Mouse (Mus musculus) forebrain, embryonic 10.5 days (tissue): Measurements from ENCODE around the gene Dusp1. TPM values are rescaled to one million over a fixed set of nuclear protein-coding genes. Genes with fewer than 3 reads are reported as not detected.
A peak's percentile ranks its signal among the peaks of the same experiment; 100 is the strongest.

Source experiments
- DNase-seq: peaks from one replicate; pipeline ENCODE4 v3.0.0-alpha.2; 2017; ENCODE audit warnings: low spot score; ENCODE audit errors: extremely low spot score
- H3K27ac ChIP-seq: fragments of 300-500 bp; sonication (generic); 2 replicates; pipeline ENCODE4 v1.5.1; 2016; ENCODE audit warnings: mild to moderate bottlenecking
- H3K27me3 ChIP-seq: fragments of 300-500 bp; sonication (generic); 2 replicates; pipeline ENCODE4 v1.6.1; 2016; ENCODE audit warnings: mild to moderate bottlenecking; ENCODE audit not compliant: poor library complexity, severe bottlenecking
- H3K36me3 ChIP-seq: fragments of 300-500 bp; sonication (generic); replicated peaks from 2 replicates; pipeline ENCODE4 v1.6.1; 2016; ENCODE audit warnings: mild to moderate bottlenecking, moderate library complexity
- H3K4me1 ChIP-seq: fragments of 300-500 bp; sonication (generic); 2 replicates; pipeline ENCODE4 v1.6.1; 2016
- H3K4me3 ChIP-seq: fragments of 300-500 bp; sonication (generic); 2 replicates; pipeline ENCODE4 v1.5.1; 2016; ENCODE audit warnings: mild to moderate bottlenecking, moderate library complexity
- H3K9me3 ChIP-seq: fragments of 300-500 bp; sonication (generic); 2 replicates; pipeline ENCODE4 v1.6.1; 2016; ENCODE audit warnings: mild to moderate bottlenecking, moderate library complexity
- WGBS: fragments of 180-500 bp; shearing (Covaris S2); methylation state at CpG from one replicate; pipeline ENCODE4 v1.1.7; 2016; 5-methylcytosine and 5-hydroxymethylcytosine counted together
- polyA plus RNA-seq: library from polyadenylated mRNA; unstranded; fragments of >200 nt; fragmentation: Nextera tagmentation; extraction: Ambion mirVana; gene quantifications from 2 replicates; pipeline ENCODE4 v1.2.1, GENCODE M21; 2016

Gene Dusp1
- polyA plus RNA-seq, 1 experiment from 2014 or later: 24.4 TPM

DNA sequence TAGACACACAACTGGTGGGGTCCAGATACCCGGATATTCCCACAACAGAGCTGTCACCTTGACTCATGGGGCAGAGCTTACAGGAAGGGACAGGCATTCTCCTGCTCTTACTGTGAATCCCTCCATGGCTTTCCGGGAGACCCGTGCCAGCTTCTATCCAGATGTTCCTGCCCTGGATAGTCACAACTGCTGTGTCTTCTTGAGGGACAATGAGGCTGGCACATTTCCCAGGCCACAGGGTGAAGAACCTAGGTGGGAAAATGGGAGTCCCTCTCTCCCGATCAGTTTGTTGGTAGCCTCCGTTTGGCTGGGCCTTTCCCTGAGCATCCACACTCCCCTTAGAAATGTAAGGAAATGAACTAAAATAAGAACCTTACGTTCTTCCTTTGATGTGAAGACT, 33.2 kb downstream of the Dusp1 start:
- WGBS: 92% methylated on average over 6 of the region's 6 CpGs
- no peaks in the 10 kb centered on the region for H3K27me3 ChIP-seq

DNA sequence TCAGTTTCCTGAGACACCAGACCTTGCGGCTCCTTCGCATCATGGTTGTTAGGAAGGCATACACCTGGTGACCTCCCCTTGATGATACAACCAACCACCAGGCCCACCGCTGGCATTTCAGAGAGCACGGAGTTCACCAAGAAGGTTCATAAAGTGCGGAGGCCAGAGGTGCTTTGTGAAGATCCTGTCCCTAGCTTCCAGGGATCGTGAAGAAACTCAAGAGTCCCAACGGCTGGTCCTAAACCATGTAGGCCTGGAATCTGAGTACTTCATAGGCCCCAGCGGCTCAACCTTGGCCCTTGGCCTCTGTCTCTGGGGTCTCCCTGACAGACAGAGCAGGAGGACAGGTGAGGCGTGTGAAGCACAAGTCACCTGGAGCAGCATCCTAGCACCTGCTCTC, 34.6 kb downstream of the Dusp1 start:
- H3K9me3 ChIP-seq: no peaks in the 10 kb centered on the region
- no peak overlapping the region for H3K4me3 ChIP-seq
- no peaks in the 10 kb centered on the region for H3K27me3 ChIP-seq
- DNase-seq: no peak
- no peaks in the 10 kb centered on the region for H3K36me3 ChIP-seq
- WGBS: 93% methylated on average over 9 of the region's 9 CpGs
- H3K27ac ChIP-seq: no peak overlapping the region
- H3K4me1 ChIP-seq: peaks cover 11% of the 10 kb centered on the region; the same call in 1 of the 2 replicates

More for the DNA sequence above, 33.2 kb downstream of the Dusp1 start:
- H3K4me3 ChIP-seq: no peak overlapping the region
- H3K4me1 ChIP-seq: peaks cover 11% of the 10 kb centered on the region; the same call in 1 of the 2 replicates
- DNase-seq: no peak
- H3K9me3 ChIP-seq: no peaks in the 10 kb centered on the region
- no peaks in the 10 kb centered on the region for H3K36me3 ChIP-seq
- H3K27ac ChIP-seq: no peak overlapping the region

DNA sequence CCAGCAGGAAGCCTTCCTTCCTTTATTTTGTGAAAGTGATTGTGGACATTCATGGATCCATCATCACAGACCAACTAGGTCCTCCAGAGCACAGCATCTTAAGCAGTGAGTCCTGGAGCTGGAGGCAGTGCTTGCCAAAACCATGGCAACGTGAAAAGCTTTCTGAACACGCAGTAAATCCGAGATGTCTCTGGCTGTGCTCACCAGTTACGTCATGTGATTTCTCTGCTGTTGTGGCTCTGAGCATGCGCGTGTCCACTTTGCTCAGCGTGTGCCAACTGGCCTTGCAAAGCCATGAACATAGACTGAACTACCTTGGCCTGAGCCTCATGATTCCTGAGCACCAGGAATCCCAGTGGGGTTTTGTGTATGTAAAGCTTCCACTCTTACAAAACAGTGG, 36.6 kb downstream of the Dusp1 start:
- Histone ChIP-seq H3K9me3 (no peaks in the 10 kb centered on the region), H3K4me3 (no peak overlapping the region), H3K4me1 (peaks cover 6% of the 10 kb centered on the region; the same call in 1 of the 2 replicates), H3K36me3 (no peaks in the 10 kb centered on the region), H3K27ac (no peak overlapping the region), H3K27me3 (no peaks in the 10 kb centered on the region)
- no peak for DNase-seq
- WGBS: 87% methylated on average over 7 of the region's 7 CpGs

DNA sequence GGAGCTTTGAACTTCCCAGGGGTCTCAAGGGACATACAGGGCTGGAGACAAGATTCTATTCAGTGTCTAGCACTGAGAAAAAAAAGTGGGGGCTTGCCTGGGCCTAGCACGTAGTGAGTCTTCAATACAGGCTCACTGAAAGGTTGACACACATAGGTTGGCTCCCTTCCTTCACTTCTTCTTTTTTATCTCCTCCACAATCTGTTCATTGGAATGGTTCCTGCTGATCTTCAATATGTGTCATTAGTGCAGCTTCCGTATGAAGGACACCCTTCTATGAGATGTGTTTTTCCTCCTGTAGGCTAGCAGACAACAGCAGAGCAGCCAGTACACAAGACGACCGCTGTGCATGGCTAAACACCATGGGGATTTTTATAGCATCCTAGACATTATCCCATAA, 37.1 kb downstream of the Dusp1 start:
- 94% methylated on average over 4 of the region's 4 CpGs for WGBS
- Histone ChIP-seq H3K4me1 (peaks cover under 1% of the 10 kb centered on the region; the same call in 1 of the 2 replicates), H3K9me3 (no peaks in the 10 kb centered on the region), H3K27me3 (no peaks in the 10 kb centered on the region), H3K36me3 (no peaks in the 10 kb centered on the region), H3K27ac (no peak overlapping the region), H3K4me3 (no peak overlapping the region)
- DNase-seq: no peak

DNA sequence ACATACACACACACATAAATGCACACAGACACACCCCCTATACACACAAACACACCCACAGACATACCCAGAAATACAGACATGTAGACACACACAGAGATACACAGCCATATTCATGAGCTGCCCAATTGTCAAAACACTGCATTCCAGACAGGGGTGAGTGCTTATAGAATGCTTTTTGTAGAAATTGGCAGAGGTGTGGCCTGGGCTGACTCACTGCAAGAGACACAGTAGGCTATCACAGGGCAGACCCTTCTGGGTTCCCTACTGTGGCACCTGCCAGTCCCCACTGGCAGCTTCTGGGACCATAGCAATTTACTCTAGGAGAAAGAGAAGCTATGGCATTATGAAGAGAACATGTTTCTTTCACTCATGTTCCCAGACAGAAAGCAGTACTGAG, 37.6 kb downstream of the Dusp1 start:
- H3K4me3 ChIP-seq: no peak overlapping the region
- DNase-seq: no peak
- H3K27me3 ChIP-seq: no peaks in the 10 kb centered on the region
- no peak overlapping the region for H3K27ac ChIP-seq
- H3K36me3 ChIP-seq: no peaks in the 10 kb centered on the region
- H3K9me3 ChIP-seq: no peaks in the 10 kb centered on the region
- H3K4me1 ChIP-seq: no peaks in the 10 kb centered on the region

DNA sequence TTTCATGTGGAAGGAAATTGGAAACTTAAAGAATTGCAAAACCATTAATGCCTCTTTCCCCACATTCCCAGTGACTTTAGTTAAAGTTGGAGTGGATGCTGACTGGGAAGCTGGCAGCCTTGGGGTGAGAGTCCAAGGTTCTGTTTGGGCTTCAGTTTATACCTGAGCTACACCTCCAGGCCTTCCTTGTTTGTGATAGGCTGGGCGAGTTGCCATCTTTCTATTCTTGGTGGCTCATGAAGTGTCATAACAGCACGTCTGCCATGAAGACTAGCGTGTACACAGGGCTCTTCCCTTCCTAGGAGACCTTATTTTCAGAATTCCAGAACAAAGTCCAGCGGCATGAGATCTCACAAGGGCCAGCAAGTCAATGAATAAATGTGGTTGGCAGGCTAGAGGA, 39.2 kb downstream of the Dusp1 start:
- H3K4me3 ChIP-seq: no peak overlapping the region

DNA sequence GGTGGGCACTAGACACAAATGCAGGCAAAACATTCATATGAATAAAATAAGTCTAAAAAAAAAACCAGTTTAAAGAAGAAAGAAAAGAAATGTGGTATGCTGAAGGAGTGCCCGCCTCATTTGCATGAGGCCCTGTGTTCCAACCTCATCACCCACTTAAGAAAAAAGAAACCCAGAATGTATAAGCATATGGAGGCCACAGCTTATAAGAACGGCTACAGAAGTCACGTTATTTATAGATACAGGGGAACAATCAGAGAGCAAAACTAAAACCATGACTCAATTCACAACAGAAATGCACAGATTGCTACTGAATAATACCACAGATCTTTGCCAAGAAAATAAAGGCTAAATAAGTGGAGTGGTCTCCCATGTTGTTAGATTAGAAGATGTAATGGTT, 43.6 kb downstream of the Dusp1 start:
- no peak overlapping the region for H3K27ac ChIP-seq
- whole genome bisulfite sequencing: 92% methylated on average over 3 of the region's 3 CpGs
- DNase-seq: no peak
- H3K36me3 ChIP-seq: no peaks in the 10 kb centered on the region
- no peak overlapping the region for H3K4me3 ChIP-seq
- no peaks in the 10 kb centered on the region for H3K27me3 ChIP-seq
- H3K9me3 ChIP-seq: no peaks in the 10 kb centered on the region
- H3K4me1 ChIP-seq: 0 out of 2 replicates have a peak, but pooled peaks cover 4% of the 10 kb centered on the region

More for the DNA sequence above, 39.2 kb downstream of the Dusp1 start:
- H3K27me3 ChIP-seq: no peaks in the 10 kb centered on the region
- DNase-seq: no peak
- no peak overlapping the region for H3K27ac ChIP-seq
- H3K4me1 ChIP-seq: no peaks in the 10 kb centered on the region
- WGBS: 78% methylated on average over 4 of the region's 4 CpGs
- no peaks in the 10 kb centered on the region for H3K9me3 ChIP-seq
- no peaks in the 10 kb centered on the region for H3K36me3 ChIP-seq

DNA sequence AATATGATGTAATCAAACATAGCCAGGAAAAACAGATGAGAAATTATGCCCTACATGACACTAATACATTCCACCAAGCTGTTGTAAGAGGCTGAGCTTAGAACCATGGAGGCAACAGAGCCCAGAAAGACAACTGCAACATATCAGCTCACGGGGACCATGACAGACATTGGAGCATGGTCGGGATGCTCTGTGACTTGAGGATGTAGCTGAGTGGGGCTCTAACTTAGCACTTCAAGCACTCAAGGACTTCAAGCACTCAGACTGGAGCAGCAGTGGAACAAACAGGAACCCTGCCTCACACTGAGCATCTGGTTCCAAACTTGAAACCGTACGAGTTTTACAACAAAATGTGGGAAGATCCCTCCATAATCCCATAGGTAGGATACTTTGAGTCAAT, 46.3 kb downstream of the Dusp1 start:
- Histone ChIP-seq H3K27ac (no peak overlapping the region), H3K4me1 (peaks cover 11% of the 10 kb centered on the region), H3K36me3 (no peaks in the 10 kb centered on the region), H3K4me3 (no peak overlapping the region), H3K27me3 (0 out of 2 replicates have a peak, but pooled peaks cover 3% of the 10 kb centered on the region), H3K9me3 (no peaks in the 10 kb centered on the region)
- no peak for DNase-seq
- 92% methylated on average over 4 of the region's 4 CpGs for WGBS

DNA sequence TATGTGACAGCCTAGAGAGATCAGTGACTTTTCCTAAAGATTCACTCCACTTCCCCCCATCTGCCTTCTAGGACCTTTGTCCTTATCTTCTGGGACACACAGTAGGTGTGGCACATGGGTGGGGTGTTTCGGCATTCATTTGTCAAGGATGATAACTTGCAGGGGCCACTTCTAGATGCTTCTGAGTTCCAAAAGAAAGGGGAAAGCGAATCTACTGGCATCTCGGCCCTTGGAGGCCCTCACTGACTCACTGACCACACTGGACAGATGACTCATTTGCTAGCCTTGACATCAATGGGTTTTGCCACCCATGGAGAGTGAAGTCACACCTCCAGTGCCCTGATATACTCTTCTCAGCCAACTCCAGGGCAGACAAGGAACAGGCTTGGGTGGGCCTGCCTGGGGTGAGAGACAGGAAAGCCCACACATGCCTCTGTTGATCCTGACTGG, 47.3 kb downstream of the Dusp1 start:
- Histone ChIP-seq H3K4me1 (peaks cover 11% of the 10 kb centered on the region), H3K27ac (peak overlapping the region; percentile 41; the same call in 1 of the 2 replicates), H3K4me3 (no peak overlapping the region), H3K27me3 (peaks cover 10% of the 10 kb centered on the region; the same call in 1 of the 2 replicates), H3K9me3 (no peaks in the 10 kb centered on the region), H3K36me3 (no peaks in the 10 kb centered on the region)
- DNase-seq: no peak
- WGBS: 84% methylated on average over 3 of the region's 3 CpGs

DNA sequence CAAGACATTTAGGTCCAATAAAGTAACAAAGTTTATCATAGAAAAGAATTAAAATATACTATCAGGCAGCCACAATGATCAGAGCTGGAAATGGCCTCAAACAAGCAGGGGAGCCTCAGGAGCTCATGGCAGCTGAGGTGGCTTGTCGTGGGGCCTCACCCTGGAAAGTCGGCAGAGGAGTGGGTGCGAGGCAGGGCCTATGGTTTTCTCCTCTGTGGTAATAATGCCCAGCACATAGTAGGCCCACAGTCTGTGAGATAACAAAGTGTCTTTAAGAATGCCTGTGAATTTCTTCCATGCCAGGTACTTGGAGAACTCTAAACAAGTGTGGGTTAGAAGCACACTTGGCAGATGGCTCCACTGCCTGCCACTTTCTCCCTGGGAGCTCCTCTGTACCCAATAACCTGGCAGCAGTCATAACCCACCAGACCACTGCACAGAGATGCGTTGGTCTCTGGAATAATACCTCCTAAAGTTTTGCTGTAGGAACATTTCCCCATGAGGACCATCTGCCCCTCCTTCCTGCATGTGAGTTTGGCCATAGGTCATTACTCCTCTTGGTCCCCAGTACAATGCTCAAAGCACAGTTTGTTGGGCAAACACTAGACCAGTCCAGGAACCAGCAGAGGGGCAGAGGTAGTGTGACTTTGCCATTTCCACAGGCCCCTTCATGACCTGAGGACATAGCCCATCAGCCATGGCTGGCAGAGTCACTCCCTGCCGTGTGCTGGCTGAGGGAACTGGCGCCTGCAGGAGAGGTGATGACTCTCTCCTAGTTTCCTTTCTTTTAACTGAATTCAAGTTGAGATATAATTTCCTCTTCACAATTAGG, 48.3 kb downstream of the Dusp1 start:
- Histone ChIP-seq H3K4me3 (no peak overlapping the region), H3K27ac (peak overlapping the region; percentile 4; the same call in 1 of the 2 replicates), H3K36me3 (no peaks in the 10 kb centered on the region), H3K9me3 (no peaks in the 10 kb centered on the region), H3K4me1 (peaks cover 19% of the 10 kb centered on the region), H3K27me3 (peaks cover 10% of the 10 kb centered on the region; the same call in 1 of the 2 replicates)
- no peak for DNase-seq
- 85% methylated on average over 6 of the region's 6 CpGs for WGBS

DNA sequence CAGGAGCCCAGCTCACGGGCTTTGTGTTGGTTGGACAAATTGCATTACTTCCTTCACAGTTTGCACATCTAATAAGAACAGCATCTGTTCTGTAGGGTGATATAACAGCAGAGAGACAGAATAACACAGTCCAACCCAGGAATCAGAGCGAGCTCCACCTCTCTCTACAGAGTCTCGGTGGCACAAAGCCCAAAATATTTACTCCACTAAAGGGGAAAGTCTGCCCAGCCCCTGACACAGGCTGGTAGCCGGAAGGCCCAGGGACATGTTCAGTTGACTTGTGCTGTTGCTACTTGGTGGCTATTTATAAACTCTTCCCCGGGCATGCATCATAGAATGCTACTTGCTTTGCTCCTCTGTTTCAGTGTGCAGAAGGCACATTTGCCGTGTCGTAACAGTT, 49.0 kb downstream of the Dusp1 start:
- H3K9me3 ChIP-seq: no peaks in the 10 kb centered on the region
- DNase-seq: no peak
- 87% methylated on average over 7 of the region's 7 CpGs for WGBS

DNA sequence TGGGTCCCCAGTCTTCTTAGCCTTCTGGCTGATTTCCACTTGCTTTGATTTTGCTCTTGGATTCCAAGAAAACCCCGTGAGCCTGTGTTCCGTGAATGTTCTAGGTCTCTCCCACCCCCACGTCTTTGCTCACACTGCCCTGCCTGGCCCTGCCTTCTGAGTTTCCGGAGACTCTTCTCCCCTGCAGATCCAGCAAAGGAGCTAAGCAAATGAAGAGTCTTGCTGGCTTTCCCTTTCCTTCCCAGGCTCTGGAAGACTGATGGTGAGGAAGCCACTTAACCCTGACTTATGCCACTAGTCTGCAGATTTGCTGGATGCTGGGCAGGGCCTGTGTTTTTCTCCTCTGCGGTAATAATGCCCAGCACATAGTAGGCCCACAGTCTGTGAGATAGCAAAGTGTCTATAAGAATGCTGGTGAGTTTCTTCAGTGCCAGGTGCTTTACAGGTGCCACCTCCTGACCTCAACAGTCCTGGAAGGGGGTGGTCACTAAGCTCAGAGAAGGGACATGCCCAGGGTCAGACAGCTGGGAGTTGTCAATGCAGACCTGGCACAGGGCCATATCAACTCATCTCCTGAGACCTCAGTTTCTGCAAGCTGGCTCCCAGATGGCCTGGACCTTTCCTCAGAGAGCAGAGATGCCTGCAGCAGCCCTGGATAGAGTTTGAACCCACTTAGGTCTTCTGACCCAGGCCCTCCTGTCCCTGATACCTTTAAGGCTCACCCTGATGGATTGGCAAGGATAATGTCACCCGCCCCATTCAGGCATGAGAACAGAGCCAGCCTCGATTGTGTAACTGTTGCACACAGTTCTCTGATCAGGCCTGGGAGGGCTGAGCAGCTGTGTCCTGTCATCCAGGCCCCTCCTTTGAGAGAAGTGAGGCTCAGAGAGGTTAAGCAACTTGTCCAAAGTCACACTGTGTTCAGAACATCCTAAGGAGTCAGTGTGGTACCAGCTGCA, 49.8 kb downstream of the Dusp1 start:
- Histone ChIP-seq H3K27me3 (peaks cover 10% of the 10 kb centered on the region; the same call in 1 of the 2 replicates), H3K27ac (no peak overlapping the region), H3K4me3 (no peak overlapping the region), H3K36me3 (no peaks in the 10 kb centered on the region), H3K4me1 (peaks cover 25% of the 10 kb centered on the region), H3K9me3 (no peaks in the 10 kb centered on the region)
- DNase-seq: no peak
- WGBS: 74% methylated on average over 7 of the region's 7 CpGs

More for the DNA sequence above, 49.0 kb downstream of the Dusp1 start:
- peaks cover 10% of the 10 kb centered on the region; the same call in 1 of the 2 replicates for H3K27me3 ChIP-seq
- no peaks in the 10 kb centered on the region for H3K36me3 ChIP-seq
- no peak overlapping the region for H3K4me3 ChIP-seq
- H3K4me1 ChIP-seq: peaks cover 19% of the 10 kb centered on the region
- no peak overlapping the region for H3K27ac ChIP-seq
